Comparison of ENCODE assay signal across 10 mouse cellular contexts in the genomic region with DNA sequence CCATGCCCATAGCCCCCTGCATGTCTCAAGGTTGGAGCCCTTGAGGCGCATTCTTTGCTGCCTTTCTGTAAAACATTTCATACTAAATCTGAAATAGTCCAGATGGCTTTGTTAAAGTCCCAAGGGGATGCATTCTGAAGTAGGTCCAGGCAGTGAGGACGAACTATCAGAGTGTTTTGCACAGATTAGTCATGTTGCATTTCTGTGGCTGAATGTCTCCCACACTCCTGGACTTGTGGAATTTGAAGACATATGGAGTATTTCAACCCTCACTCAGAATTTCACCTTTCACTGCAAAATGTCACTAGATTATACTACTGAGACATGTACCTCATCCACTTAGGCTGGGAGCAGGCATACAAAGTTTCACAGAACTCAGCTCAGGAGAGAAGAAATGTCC.
DNase-seq lines count a peak whose midpoint lies in the region; ATAC-seq and TF ChIP-seq lines count a peak whose summit lies in the region.
"Had no signal": no experiment of that assay in that cellular context is flagged by ENCODE, and none has a peak within 500 bp of the region (broad histone marks: within the 10 kb centered on the region; RNA-seq: fewer than 3 reads in every experiment).

No protein-coding gene starts in this region.

- H3K4me3 ChIP-seq in embryonic fibroblast, embryonic 13.5 days (ENCODE audit: insufficient read depth, low read length): no peak overlapping the region
- H3K4me3 ChIP-seq in kidney, postnatal 0 days (replicated peaks; ENCODE audit: low read depth, low read length): no peak overlapping the region
- H3K4me3 ChIP-seq in forebrain, embryonic 14.5 days (ENCODE audit: low read depth, low read length): no peak overlapping the region

- TF ChIP-seq POLR2A in embryonic fibroblast, embryonic 13.5 days (IDR thresholded peaks at IDR 0.05; ENCODE audit: low read depth, low read length): no peak

- H3K9me3 ChIP-seq in kidney, postnatal 0 days (replicated peaks; ENCODE audit: low read length): no peaks in the 10 kb centered on the region
- no peaks in the 10 kb centered on the region for H3K9me3 ChIP-seq in forebrain, embryonic 14.5 days (replicated peaks; ENCODE audit: control insufficient read depth, low read length)

- 51% methylated on average over 2 of the region's 2 CpGs for WGBS in kidney, postnatal 0 days
- WGBS in forebrain, embryonic 14.5 days: 87% methylated on average over 2 of the region's 2 CpGs

- intact Hi-C loops in heart, postnatal 25 days (cut with DNase I): no loop called here

- no peak overlapping the region for H3K9ac ChIP-seq in kidney, postnatal 0 days (ENCODE audit: low read depth, low read length)
- no peak overlapping the region for H3K9ac ChIP-seq in forebrain, embryonic 14.5 days (ENCODE audit: low read length)

- H3K4me1 ChIP-seq in embryonic fibroblast, embryonic 13.5 days (ENCODE audit: control insufficient read depth, insufficient read depth, low read length): peaks cover 12% of the 10 kb centered on the region
- H3K4me1 ChIP-seq in kidney, postnatal 0 days (replicated peaks; ENCODE audit: insufficient read depth, low read length): no peaks in the 10 kb centered on the region
- H3K4me1 ChIP-seq in forebrain, embryonic 14.5 days (ENCODE audit: control insufficient read depth, insufficient read depth, low read length): no peaks in the 10 kb centered on the region

- no peak for ATAC-seq in kidney, postnatal 0 days (replicated peaks; ENCODE audit: low FRiP score, low read depth)
- ATAC-seq in forebrain, embryonic 14.5 days: no peak

- TF ChIP-seq CTCF in embryonic fibroblast, embryonic 13.5 days (IDR thresholded peaks at IDR 0.05; ENCODE audit: borderline replicate concordance, insufficient read depth, low read length): no peak
- TF ChIP-seq CTCF in kidney, postnatal 0 days (IDR thresholded peaks at IDR 0.05; ENCODE audit: low read depth): no peak

- H3K36me3 ChIP-seq in kidney, postnatal 0 days (ENCODE audit: insufficient read depth, low read length): no peaks in the 10 kb centered on the region
- H3K36me3 ChIP-seq in forebrain, embryonic 14.5 days (ENCODE audit: control insufficient read depth, insufficient read depth, low read length): no peaks in the 10 kb centered on the region

- DNase-seq in heart, adult 11 months: peak; percentile 91
- no peak for DNase-seq in heart, postnatal 25 days (ENCODE audit: low spot score)
- DNase-seq in MN1 (ENCODE audit: low spot score): peak; percentile 65
- peak; percentile 80 for DNase-seq in kidney, postnatal 0 days (ENCODE audit: low spot score)
- no peak for DNase-seq in adrenal gland, adult 8-10 months
- no peak for DNase-seq in forebrain, embryonic 14.5 days (ENCODE audit: low spot score)
- no peak for DNase-seq in thymus, postnatal 10 days (ENCODE audit: low spot score in 2 of 2)
- DNase-seq: layer of hippocampus, postnatal 36 days; lung, postnatal 10 days had no signal

- no peaks in the 10 kb centered on the region for H3K27me3 ChIP-seq in kidney, postnatal 0 days (ENCODE audit: insufficient read depth, low read length)
- no peaks in the 10 kb centered on the region for H3K27me3 ChIP-seq in forebrain, embryonic 14.5 days (replicated peaks; ENCODE audit: control insufficient read depth, insufficient read depth, low read length)

- peak overlapping the region; percentile 97 for H3K27ac ChIP-seq in embryonic fibroblast, embryonic 13.5 days (ENCODE audit: insufficient read depth, low read length)
- H3K27ac ChIP-seq in kidney, postnatal 0 days: no peak overlapping the region
- no peak overlapping the region for H3K27ac ChIP-seq in forebrain, embryonic 14.5 days (ENCODE audit: low read depth, low read length)

- H3K4me2 ChIP-seq in kidney, postnatal 0 days (ENCODE audit: low read length): no peak overlapping the region
- H3K4me2 ChIP-seq in forebrain, embryonic 14.5 days (ENCODE audit: low read length): no peak overlapping the region

Comparison
In these comparisons a context has a peak if more than half of its experiments do, and no peak if none do; other contexts are left out.
1. DNase-seq: peak in heart, adult 11 months (single experiment), MN1 (single experiment) and kidney, postnatal 0 days (single experiment); none in heart, postnatal 25 days (single experiment), adrenal gland, adult 8-10 months (single experiment), forebrain, embryonic 14.5 days (single experiment) and thymus, postnatal 10 days (0 of 2).